Mouse (Mus musculus): ENCODE results near the gene Gm20594. TPM values are rescaled to one million over a fixed set of nuclear protein-coding genes. Genes with fewer than 3 reads are reported as not detected.
A peak's percentile ranks its signal among the peaks of the same experiment; 100 is the strongest.

The Gm20594 gene
- not detected in 2 replicates for polyA plus RNA-seq (2015; fragmentation: Nextera tagmentation; extraction: Ambion mirVana)

- WGBS, result 60% methylated on average over 1 of the region's 1 CpGs
- Histone ChIP-seq H3K4me3 (replicated peaks; ENCODE audit: low read length) (no peak within 1 kb of the TSS), H3K4me1 (ENCODE audit: control insufficient read depth, insufficient read depth, low read length) (no peaks in the 10 kb centered on the region), H3K9me3 (replicated peaks; ENCODE audit: control insufficient read depth, low read length) (no peaks in the 10 kb centered on the region), H3K27me3 (ENCODE audit: control insufficient read depth, insufficient read depth, low read length) (no peaks in the 10 kb centered on the region), H3K36me3 (ENCODE audit: control insufficient read depth, insufficient read depth, low read length) (no peaks in the 10 kb centered on the region), H3K27ac (ENCODE audit: low read length) (no peak within 1 kb of the TSS), H3K9ac (ENCODE audit: low read length) (no peak within 1 kb of the TSS), H3K4me2 (ENCODE audit: low read depth, low read length) (no peak within 1 kb of the TSS)
- ATAC-seq (ENCODE audit: insufficient read depth, low FRiP score), result no peak
Measured at GRCm38 (mm10) chr6:79817616-79818015, at the start of gene Gm20594. Gene Gm20594, plus strand, starts transcription at chr6:79817916.

GRCm38 (mm10) chr6:79818114-79818513, 398 bp downstream of the Gm20594 start:
- H3K9ac ChIP-seq (ENCODE audit: low read length), result no peak overlapping the region
- H3K4me3 ChIP-seq (replicated peaks; ENCODE audit: low read length), result no peak overlapping the region
- WGBS, result 86% methylated on average over 4 of the region's 4 CpGs
- no peaks in the 10 kb centered on the region for H3K4me1 ChIP-seq (ENCODE audit: control insufficient read depth, insufficient read depth, low read length)
- H3K9me3 ChIP-seq (replicated peaks; ENCODE audit: control insufficient read depth, low read length), result no peaks in the 10 kb centered on the region
- no peak overlapping the region for H3K4me2 ChIP-seq (ENCODE audit: low read depth, low read length)
- H3K27ac ChIP-seq (ENCODE audit: low read length), result no peak overlapping the region
- no peaks in the 10 kb centered on the region for H3K27me3 ChIP-seq (ENCODE audit: control insufficient read depth, insufficient read depth, low read length)
- peak; percentile 73; the same call in 1 of the 2 replicates for ATAC-seq (ENCODE audit: insufficient read depth, low FRiP score)
- H3K36me3 ChIP-seq (ENCODE audit: control insufficient read depth, insufficient read depth, low read length), result no peaks in the 10 kb centered on the region

GRCm38 (mm10) chr6:79833845-79834244, 16.1 kb downstream of the Gm20594 start:
- no peaks in the 10 kb centered on the region for H3K9me3 ChIP-seq (replicated peaks; ENCODE audit: control insufficient read depth, low read length)
- no peak overlapping the region for H3K27ac ChIP-seq (ENCODE audit: low read length)
- no peak for ATAC-seq (ENCODE audit: insufficient read depth, low FRiP score)
- no peaks in the 10 kb centered on the region for H3K36me3 ChIP-seq (ENCODE audit: control insufficient read depth, insufficient read depth, low read length)
- no peak overlapping the region for H3K4me2 ChIP-seq (ENCODE audit: low read depth, low read length)
- no peak overlapping the region for H3K4me3 ChIP-seq (replicated peaks; ENCODE audit: low read length)
- 79% methylated on average over 4 of the region's 4 CpGs for WGBS
- no peak overlapping the region for H3K9ac ChIP-seq (ENCODE audit: low read length)
- H3K4me1 ChIP-seq (ENCODE audit: control insufficient read depth, insufficient read depth, low read length), result no peaks in the 10 kb centered on the region
- H3K27me3 ChIP-seq (ENCODE audit: control insufficient read depth, insufficient read depth, low read length), result no peaks in the 10 kb centered on the region

GRCm38 (mm10) chr6:79846829-79847228, 29.1 kb downstream of the Gm20594 start:
- no peak overlapping the region for H3K4me2 ChIP-seq (ENCODE audit: low read depth, low read length)
- H3K9me3 ChIP-seq (replicated peaks; ENCODE audit: control insufficient read depth, low read length), result no peaks in the 10 kb centered on the region
- 84% methylated on average over 1 of the region's 1 CpGs for WGBS
- no peaks in the 10 kb centered on the region for H3K36me3 ChIP-seq (ENCODE audit: control insufficient read depth, insufficient read depth, low read length)
- ATAC-seq (ENCODE audit: insufficient read depth, low FRiP score), result no peak
- no peak overlapping the region for H3K9ac ChIP-seq (ENCODE audit: low read length)
- no peak overlapping the region for H3K4me3 ChIP-seq (replicated peaks; ENCODE audit: low read length)
- H3K27ac ChIP-seq (ENCODE audit: low read length), result no peak overlapping the region
- no peaks in the 10 kb centered on the region for H3K27me3 ChIP-seq (ENCODE audit: control insufficient read depth, insufficient read depth, low read length)
- H3K4me1 ChIP-seq (ENCODE audit: control insufficient read depth, insufficient read depth, low read length), result no peaks in the 10 kb centered on the region

Other genes with a start within 250 kb of the Gm20594 start
- 1.1 and 2.3 TPM in 2 replicates for gene Lrrtm4, start 201.0 kb downstream of the Gm20594 start, polyA plus RNA-seq (2015; fragmentation: Nextera tagmentation; extraction: Ambion mirVana)